Mouse (Mus musculus) hindbrain, embryonic 14.5 days (tissue): ENCODE measurements around the gene Gm16181. TPM values are rescaled to one million over a fixed set of nuclear protein-coding genes. Genes with fewer than 3 reads are reported as not detected.

ENCODE experiments used
- ATAC-seq: fragments of 200-750 bp; cut with Nextera tagmentation; 2 replicates; pipeline ENCODE4 v1.8.0; 2017; ENCODE audit warnings: moderate number of reproducible peaks, mild to moderate bottlenecking, moderate TSS enrichment, moderate library complexity; ENCODE audit not compliant: low FRiP score
- DNase-seq: peaks from one replicate; pipeline ENCODE4 v3.0.0-alpha.2; 2015; ENCODE audit warnings: low spot score
- H3K27ac ChIP-seq: fragments of 300-500 bp; sonication (generic); 2 replicates; pipeline ENCODE4 v1.5.1; 2014; ENCODE audit warnings: mild to moderate bottlenecking, moderate library complexity
- H3K27me3 ChIP-seq: fragments of 300-500 bp; sonication (generic); 2 replicates; pipeline ENCODE4 v1.6.1; 2014; ENCODE audit warnings: mild to moderate bottlenecking, low read length, mixed read lengths; ENCODE audit not compliant: control insufficient read depth, insufficient read depth
- H3K36me3 ChIP-seq: fragments of 300-500 bp; sonication (generic); replicated peaks from 2 replicates; pipeline ENCODE4 v1.6.1; 2014; ENCODE audit not compliant: control insufficient read depth, insufficient read depth
- H3K4me1 ChIP-seq: fragments of 300-500 bp; sonication (generic); replicated peaks from 2 replicates; pipeline ENCODE4 v1.6.1; 2014; ENCODE audit warnings: antibody characterized with exemption, low read length, mixed read lengths; ENCODE audit not compliant: control insufficient read depth, insufficient read depth
- H3K4me2 ChIP-seq: fragments of 300-500 bp; sonication (generic); replicated peaks from 2 replicates; pipeline ENCODE4 v1.6.1; 2014; ENCODE audit warnings: mild to moderate bottlenecking, moderate library complexity
- H3K4me3 ChIP-seq: fragments of 300-500 bp; sonication (generic); replicated peaks from 2 replicates; pipeline ENCODE4 v1.5.1; 2014; ENCODE audit warnings: mild to moderate bottlenecking, low read length
- H3K9ac ChIP-seq: fragments of 300-500 bp; sonication (generic); 2 replicates; pipeline ENCODE4 v1.6.1; 2014
- H3K9me3 ChIP-seq: fragments of 300-500 bp; sonication (generic); 2 replicates; pipeline ENCODE4 v1.6.1; 2016; ENCODE audit warnings: low read length; ENCODE audit not compliant: control insufficient read depth
- WGBS: fragments of 180-500 bp; shearing (Covaris S2); extraction: QIAGEN DNeasy Blood & Tissue Kit; methylation state at CpG from one replicate; pipeline ENCODE4 v1.1.7; 2014; 5-methylcytosine and 5-hydroxymethylcytosine counted together
- polyA plus RNA-seq: library from polyadenylated mRNA; unstranded; fragments of >200 nt; fragmentation: Nextera tagmentation; extraction: Ambion mirVana; gene quantifications from 2 replicates; pipeline ENCODE4 v1.2.1, GENCODE M21; 2014

Gm16181 gene
- not detected in 2 replicates for polyA plus RNA-seq

DNA sequence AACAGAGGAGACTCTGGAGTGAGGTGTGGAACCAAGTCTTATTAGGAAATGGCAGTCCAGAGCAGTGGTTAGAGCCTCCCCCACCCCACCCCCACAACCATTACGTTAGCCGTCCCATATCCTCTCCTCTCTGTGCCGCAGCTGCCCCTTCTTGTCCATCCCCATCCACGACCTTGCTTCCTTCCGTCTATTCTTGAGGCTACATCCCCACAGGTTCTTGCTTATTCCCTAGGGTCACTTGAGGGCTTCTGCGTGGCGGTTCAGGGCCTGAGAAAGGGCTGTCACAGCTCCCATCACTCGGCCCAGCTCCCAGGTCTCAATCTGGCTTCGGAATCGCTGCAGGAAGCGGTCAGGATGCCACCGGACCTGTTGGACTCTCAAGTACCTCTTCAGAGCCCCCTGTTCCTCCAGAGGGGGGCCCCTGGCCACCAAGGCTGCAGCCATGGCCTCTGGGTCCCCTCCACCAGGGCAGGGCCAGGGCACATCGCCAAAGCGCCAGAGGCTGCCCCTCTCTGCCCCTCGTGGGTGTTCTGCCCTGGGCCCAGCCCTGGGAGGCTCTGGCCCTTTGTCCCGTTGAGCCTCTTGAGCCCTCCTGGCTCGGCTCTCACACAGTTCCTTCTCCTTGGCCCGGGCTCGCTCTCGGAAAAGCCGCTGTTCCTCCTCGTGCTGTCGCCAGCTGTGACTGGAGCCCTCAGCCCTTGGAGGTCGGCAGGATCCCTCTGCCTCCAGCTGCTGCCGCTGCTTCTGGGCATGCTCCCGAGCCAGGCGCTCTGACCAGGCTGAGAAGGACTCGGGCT lies at the start of gene Gm16181:
Gene Gm16181, plus strand, starts transcription at position 679 of the 797 bp plus-strand sequence.
- WGBS = 82% methylated on average over 28 of the region's 28 CpGs
- DNase-seq = no peak
- H3K4me1 ChIP-seq = no peaks in the 10 kb centered on the region
- ATAC-seq = no peak
- H3K4me3 ChIP-seq = no peak within 1 kb of the TSS
- no peaks in the 10 kb centered on the region for H3K9me3 ChIP-seq
- H3K36me3 ChIP-seq = peaks cover 25% of the 10 kb centered on the region
- no peak within 1 kb of the TSS for H3K4me2 ChIP-seq
- H3K27me3 ChIP-seq = no peaks in the 10 kb centered on the region
- no peak within 1 kb of the TSS for H3K27ac ChIP-seq
- H3K9ac ChIP-seq = no peak within 1 kb of the TSS

DNA sequence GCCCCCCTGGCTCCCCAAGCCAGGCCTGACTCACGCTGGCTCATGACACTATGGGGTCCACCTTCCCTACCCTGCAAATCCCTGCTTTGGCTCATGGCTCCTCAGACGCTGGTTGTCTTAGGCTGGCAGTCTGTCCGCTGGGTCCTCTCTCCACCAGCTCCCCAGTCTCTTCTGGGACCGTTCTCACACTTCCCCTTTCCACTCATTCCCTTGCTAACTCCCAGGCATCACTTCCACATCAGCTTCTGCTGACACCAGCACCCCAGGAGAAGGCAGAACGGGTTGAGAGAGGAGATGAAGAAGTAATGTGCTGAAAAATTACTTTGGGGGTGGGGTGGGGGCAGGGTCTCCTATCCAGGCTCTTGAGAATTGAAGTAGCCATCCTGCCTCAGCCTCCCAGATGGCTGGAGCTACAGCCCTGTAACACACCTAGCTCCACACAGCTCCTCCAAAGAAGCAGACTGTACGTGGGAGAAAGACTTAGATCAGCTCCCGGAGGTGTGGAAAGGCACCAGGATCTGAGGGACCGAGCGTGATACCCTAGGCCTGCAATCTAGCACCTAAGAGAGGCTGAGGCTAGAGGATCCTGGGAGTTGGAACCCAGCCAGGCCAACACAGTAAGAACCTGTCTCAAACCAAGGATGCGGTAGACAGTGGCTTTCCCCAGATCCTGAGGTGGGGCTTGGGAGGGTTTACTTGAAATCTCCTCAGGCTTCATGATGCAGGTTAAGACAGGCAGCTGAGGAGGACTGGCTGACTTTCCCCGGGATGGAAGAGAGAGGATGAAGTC lies 48.0 kb upstream of the Gm16181 start:
- Histone ChIP-seq H3K4me3 (no peak overlapping the region), H3K27ac (no peak overlapping the region), H3K9me3 (no peaks in the 10 kb centered on the region), H3K4me1 (no peaks in the 10 kb centered on the region), H3K27me3 (no peaks in the 10 kb centered on the region), H3K9ac (no peak overlapping the region), H3K4me2 (no peak overlapping the region), H3K36me3 (no peaks in the 10 kb centered on the region)
- WGBS = 73% methylated on average over 11 of the region's 11 CpGs
- no peak for ATAC-seq
- no peak for DNase-seq

DNA sequence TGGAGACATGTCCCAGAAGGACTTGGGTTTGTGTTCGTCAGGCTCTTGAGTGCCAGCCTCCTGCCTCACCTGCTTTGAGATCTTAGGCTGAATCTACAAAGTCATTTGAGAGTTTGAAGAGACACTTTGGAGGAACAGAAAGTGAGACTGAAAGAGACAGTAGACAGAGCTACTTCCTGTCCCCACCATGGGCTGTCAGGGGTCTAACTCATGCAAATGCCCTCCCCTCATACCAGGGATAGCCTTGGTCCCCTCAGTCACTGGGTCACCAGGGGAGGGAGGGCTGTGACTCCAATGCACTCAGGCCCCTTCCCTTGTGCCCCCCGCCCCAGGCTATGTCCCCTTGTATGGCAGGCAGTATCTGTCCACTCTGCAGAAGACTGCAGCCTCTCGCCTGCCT lies 47.3 kb upstream of the Gm16181 start:
- H3K27ac ChIP-seq = no peak overlapping the region

DNA sequence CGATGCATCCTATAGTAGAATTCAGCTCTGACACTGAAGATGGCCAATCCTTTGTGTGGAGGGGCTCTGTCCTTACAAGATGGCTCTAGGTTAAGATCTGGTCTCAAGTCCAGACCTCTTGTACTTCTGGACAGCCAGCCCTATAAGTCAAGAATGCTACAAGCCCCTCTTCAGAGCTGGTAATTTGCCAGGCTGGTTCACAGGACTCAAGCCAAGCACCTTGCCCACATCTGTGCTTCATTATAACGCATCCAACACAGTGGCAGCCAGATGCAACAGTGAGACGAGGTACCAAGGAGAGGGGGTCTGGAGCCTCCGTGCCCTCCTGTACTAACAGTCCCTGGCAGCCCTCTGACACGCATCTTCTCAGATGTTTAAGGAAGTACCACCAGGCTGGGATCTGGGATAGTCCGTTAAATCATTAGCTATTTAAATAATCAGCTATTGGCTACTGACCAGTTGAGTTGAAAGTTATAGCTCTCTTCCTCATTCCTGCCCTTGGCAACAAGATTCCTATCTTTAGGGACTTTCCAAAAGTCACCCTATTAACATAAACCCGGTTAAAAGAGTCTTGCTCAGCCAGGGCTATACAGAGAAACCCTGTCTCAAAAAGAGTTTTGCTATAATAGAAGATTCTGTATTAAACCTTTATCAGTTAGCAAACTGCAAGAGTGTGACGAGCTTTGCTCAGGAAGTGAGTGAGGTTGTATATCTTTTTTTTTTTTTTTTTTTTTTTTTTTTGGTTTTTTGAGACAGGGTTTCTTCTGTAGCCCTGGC lies 46.2 kb upstream of the Gm16181 start:
- no peak for DNase-seq
- Histone ChIP-seq H3K9ac (no peak overlapping the region), H3K4me2 (no peak overlapping the region), H3K9me3 (no peaks in the 10 kb centered on the region), H3K4me3 (no peak overlapping the region), H3K4me1 (no peaks in the 10 kb centered on the region), H3K27me3 (no peaks in the 10 kb centered on the region), H3K27ac (no peak overlapping the region), H3K36me3 (no peaks in the 10 kb centered on the region)
- WGBS = 75% methylated on average over 8 of the region's 8 CpGs
- no peak for ATAC-seq

More for the DNA sequence above, 47.3 kb upstream of the Gm16181 start:
- no peak overlapping the region for H3K9ac ChIP-seq
- H3K36me3 ChIP-seq = no peaks in the 10 kb centered on the region
- H3K4me1 ChIP-seq = no peaks in the 10 kb centered on the region
- no peaks in the 10 kb centered on the region for H3K9me3 ChIP-seq
- no peaks in the 10 kb centered on the region for H3K27me3 ChIP-seq
- H3K4me3 ChIP-seq = no peak overlapping the region
- no peak for DNase-seq
- H3K4me2 ChIP-seq = no peak overlapping the region
- WGBS = 74% methylated on average over 3 of the region's 3 CpGs
- ATAC-seq = no peak

- WGBS = 85% methylated on average over 6 of the region's 6 CpGs
- Histone ChIP-seq H3K4me1 (no peaks in the 10 kb centered on the region), H3K27me3 (no peaks in the 10 kb centered on the region), H3K9ac (no peak overlapping the region), H3K4me3 (no peak overlapping the region), H3K4me2 (no peak overlapping the region), H3K27ac (no peak overlapping the region), H3K36me3 (no peaks in the 10 kb centered on the region), H3K9me3 (no peaks in the 10 kb centered on the region)
- no peak for DNase-seq
- ATAC-seq = no peak
Measured at GRCm38 (mm10) chr17:35175382-35175781, 45.3 kb upstream of the Gm16181 start.

DNA sequence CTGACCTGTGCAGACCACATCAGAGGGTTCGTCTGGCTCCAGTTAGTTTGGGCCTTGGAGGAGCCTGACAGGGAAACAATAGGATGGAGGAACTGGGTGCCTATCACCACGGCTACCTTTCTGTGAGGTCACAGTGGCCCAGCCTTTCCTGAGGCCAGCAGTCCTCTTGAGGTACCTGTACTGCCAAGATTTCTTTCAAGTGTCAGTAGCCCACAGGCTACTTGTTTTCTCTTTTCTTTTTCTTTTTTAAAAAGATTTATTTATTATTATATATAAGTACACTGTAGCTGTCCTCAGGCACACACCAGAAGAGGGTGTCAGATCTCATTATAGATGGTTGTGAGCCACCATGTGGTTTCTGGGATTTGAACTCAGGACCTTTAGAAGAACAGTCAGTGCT lies 44.7 kb upstream of the Gm16181 start, which contains the start of gene Aif1:
Gene Aif1, minus strand, starts transcription at position 101 of the 400 bp plus-strand sequence.
- Histone ChIP-seq H3K4me3 (no peak within 1 kb of the TSS), H3K27me3 (no peaks in the 10 kb centered on the region), H3K4me1 (no peaks in the 10 kb centered on the region), H3K9ac (no peak within 1 kb of the TSS), H3K4me2 (no peak within 1 kb of the TSS), H3K27ac (no peak within 1 kb of the TSS), H3K9me3 (no peaks in the 10 kb centered on the region), H3K36me3 (no peaks in the 10 kb centered on the region)
- DNase-seq (no peak), ATAC-seq (no peak)
- WGBS = 39% methylated on average over 2 of the region's 2 CpGs

DNA sequence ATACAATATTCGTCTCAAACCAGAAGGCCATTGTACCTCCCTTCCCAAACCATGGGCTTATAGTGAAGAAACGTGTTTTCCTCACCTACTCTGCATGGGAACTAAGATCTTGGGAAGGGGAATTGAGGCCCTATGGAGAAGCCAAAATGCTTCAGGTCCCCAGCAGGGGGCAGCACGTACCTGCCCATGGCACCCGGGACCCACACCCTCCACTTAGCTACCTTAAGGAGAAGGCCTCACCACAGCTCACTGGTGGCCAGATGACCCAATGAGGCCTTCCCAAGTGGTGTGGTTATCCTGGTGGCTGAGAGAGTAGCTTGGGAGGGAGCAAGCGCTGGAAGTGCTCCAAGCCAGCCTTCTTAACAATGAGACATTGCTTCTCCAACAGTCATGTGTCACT lies 42.1 kb upstream of the Gm16181 start:
- H3K4me1 ChIP-seq = no peaks in the 10 kb centered on the region
- no peak for ATAC-seq
- peak; percentile 66 for DNase-seq
- no peaks in the 10 kb centered on the region for H3K36me3 ChIP-seq
- no peak overlapping the region for H3K27ac ChIP-seq
- H3K27me3 ChIP-seq = no peaks in the 10 kb centered on the region
- H3K4me3 ChIP-seq = no peak overlapping the region
- H3K9me3 ChIP-seq = no peaks in the 10 kb centered on the region
- 17% methylated on average over 5 of the region's 5 CpGs for WGBS
- H3K4me2 ChIP-seq = no peak overlapping the region
- no peak overlapping the region for H3K9ac ChIP-seq

DNA sequence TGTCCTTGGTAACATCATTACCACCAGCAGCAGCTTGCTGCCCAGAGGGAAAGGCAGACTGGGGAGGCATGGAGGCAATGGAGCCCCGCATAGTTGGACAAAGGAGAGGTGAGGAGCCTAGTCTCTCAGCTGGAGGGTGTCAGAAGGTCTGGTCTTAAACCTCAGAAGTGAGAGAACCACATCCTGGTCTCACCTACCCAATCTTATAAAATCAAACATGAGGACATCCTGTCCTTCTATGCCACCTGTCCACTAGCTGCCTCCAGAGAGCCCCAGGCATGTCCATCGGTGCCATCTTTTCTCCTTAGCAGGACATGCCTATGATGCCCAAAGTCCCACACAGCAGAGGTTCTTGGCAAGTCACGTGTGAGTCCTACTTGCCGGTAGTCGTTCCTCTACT lies 40.5 kb upstream of the Gm16181 start:
- 89% methylated on average over 5 of the region's 5 CpGs for WGBS
- Histone ChIP-seq H3K4me2 (no peak overlapping the region), H3K9ac (no peak overlapping the region)

More for the DNA sequence above, 40.5 kb upstream of the Gm16181 start:
- Histone ChIP-seq H3K4me1 (no peaks in the 10 kb centered on the region), H3K4me3 (no peak overlapping the region), H3K27ac (no peak overlapping the region), H3K9me3 (no peaks in the 10 kb centered on the region), H3K27me3 (no peaks in the 10 kb centered on the region), H3K36me3 (no peaks in the 10 kb centered on the region)
- DNase-seq (no peak), ATAC-seq (no peak)
